Mouse (Mus musculus) B cell, adult 67 days (primary cell): Measurements from ENCODE around the gene Clasrp. TPM values are rescaled to one million over a fixed set of nuclear protein-coding genes. Genes with fewer than 3 reads are reported as not detected.

Source experiments
- total RNA-seq, 2 experiments: library from RNA; stranded (reverse); gene quantifications; 4 replicates each; pipeline ENCODE4 v1.2.4; 2023

Gene Clasrp
- 100 to 1,000 TPM; 111 to 118 TPM for total RNA-seq

DNA sequence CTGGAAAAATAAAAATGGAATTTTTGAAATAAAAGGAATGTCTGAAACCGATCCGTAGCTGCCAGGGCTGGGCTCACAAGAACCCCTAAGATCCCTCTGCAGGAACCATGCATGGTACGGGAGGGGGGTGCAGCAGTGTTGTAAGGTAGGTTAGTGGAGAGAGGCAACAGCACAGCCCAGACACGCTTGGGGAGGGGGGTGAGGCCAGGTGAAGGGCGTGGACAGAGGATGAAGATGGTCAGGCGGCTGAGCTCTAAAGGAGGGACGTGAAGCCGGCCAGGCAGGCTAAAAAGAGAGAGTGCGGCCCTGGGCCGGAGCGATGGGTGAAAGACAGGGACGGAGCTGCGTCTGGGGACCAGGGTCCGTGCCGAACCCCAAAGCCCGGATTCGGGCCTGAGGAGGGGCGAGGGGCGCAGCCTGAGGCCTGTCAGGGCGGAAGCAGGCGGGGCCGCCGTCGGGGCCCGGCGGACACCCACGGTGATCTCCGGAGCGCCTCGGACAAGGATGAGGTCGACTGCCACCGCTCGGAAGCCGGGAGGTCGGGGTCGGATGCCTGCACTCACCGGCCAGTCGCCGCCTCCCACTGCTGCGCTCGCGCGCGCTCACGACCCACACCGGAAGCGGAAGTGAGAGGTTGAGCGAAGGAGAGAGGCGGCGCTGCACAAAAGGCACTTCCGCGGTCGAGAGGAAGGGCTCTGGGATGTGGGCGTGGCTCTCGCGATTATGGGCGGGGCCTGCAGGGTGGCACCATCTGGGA, at the start of gene Clasrp:
Clasrp (minus strand) TSS at position 638 of the 757 bp plus-strand sequence.

DNA sequence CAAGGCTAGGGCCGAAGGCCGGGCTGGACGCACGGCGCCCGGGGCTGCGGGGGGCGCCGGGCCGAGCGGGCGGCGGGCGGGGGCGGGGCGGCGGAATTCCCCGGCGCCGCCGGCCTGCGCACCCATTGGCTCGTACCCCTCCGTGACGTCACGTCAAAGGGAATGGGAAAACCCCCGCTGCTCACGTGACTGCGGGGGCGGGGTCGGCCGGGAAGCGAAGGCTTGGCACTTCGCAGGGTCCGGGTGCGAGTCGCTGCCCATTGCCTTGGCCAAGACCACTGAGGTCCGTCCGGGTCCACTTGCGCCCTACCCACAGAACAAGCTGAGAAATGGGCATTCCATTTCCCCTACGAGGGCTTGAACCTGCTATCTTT, 25.1 kb upstream of the Clasrp start, which contains the start of gene Relb:
Relb (minus strand) TSS at position 78 of the 374 bp plus-strand sequence.

DNA sequence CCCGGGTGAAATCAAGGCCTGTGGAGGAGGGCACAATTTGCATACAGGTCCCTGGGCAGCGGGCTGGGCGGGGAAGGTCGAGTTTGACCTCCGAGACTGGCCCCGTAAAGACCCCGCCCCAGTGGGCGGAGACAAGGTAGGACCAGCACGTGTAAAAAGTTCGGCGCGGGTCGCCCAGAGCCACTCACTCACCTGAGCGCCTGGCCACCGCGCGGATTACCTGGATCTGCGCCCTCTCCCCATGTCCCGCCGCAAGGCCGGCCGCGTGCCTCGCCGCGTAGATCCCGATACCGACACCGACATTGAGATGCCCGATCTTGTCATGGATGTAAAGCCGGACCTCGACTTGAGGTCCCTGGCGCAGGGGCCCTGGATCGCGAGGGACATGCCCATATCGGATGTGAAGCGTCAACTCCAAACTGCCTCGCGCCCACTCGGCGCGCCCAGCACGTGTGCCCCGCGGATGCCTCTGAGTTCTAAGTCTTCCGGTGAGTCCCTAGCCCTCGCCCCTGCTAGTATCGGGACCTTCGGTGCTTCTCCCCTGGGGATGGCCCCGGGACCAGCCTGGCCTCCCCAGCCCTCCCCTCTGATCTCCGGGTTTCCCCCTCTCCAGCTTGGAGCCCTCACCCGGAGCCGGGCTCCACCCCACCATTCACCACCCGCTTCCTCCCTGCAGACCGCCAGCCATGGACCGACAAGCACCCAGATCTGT, 27.0 kb downstream of the Clasrp start, which contains the start of the genes Zfp296 and Gemin7:
Zfp296 (plus strand) TSS at position 147 of the 712 bp plus-strand sequence.
Gemin7 (minus strand) TSS at position 455 of the 712 bp plus-strand sequence.

DNA sequence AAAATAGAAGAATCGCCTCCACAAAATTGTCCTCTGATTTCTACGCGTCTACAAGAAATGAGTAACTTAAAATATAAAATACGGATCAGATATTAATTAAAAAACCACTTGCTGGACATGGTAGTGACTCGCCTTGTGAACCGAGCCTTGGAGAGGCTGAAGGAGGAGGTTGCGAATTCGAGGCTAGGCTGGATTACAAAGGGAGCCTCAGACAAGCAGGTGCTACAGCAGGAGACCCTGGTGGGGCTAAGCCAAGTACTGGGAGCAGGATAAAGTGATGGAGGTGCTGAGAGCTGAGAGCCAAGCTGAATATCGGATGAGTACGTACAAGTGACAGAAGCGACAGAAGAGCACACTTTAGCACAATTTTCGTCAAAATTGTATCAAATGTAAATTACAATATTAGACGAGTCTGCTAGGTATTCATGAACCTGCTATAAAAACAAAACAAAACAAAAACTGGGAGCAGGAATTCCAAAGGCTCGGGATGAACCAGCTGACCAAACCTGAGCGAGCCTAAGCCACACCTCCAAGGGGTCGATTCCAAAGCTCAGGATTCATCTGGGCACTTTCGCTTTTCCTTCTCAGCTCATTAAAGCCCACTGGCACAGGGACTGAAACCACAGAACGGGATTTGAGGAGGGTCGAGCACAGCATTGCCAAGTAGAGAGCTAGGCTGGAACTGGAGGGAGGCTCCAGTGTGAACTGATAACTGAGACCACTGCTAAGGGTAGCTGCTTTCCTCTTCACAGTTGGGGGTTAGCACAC, 41.5 kb downstream of the Clasrp start, which contains the start of gene Ppp1r37:
Ppp1r37 (minus strand) TSS at position 434 of the 768 bp plus-strand sequence.

Other genes with a start within 250 kb of the Clasrp start
- 10 to 100 TPM in 1 of 2 experiments, 1 to 10 TPM in 1; 6.7 to 10.7 TPM for gene Cd3eap, start 245.0 kb downstream of the Clasrp start, total RNA-seq
- 1 to 10 TPM; 1.4 to 1.9 TPM for gene Ppp1r13l, start 244.7 kb downstream of the Clasrp start, total RNA-seq
- 10 to 100 TPM; 57.0 to 80.3 TPM for gene Ercc2, start 222.5 kb downstream of the Clasrp start, total RNA-seq
- 1 to 10 TPM; 1.9 to 2.2 TPM for gene Klc3, start 200.4 kb downstream of the Clasrp start, total RNA-seq
- under 1 TPM; 0.44 TPM for gene Ckm, start 199.7 kb downstream of the Clasrp start, total RNA-seq
- 10 to 100 TPM; 29.5 to 30.7 TPM for gene Mark4, start 145.7 kb downstream of the Clasrp start, total RNA-seq
- not detected for gene Exoc3l2, start 141.2 kb downstream of the Clasrp start, total RNA-seq
- gene Bloc1s3, start 96.1 kb downstream of the Clasrp start, total RNA-seq: 1 to 10 TPM; 5.8 to 6.5 TPM
- gene Trappc6a, start 96.1 kb downstream of the Clasrp start, total RNA-seq: 10 to 100 TPM; 30.2 to 34.6 TPM
- gene Nkpd1, start 86.6 kb downstream of the Clasrp start, total RNA-seq: under 1 TPM; 0.55 to 0.62 TPM
- gene Ppp1r37, start 41.4 kb downstream of the Clasrp start, total RNA-seq: 10 to 100 TPM; 58.2 to 64.2 TPM
- gene Zfp296, start 27.2 kb downstream of the Clasrp start, total RNA-seq: 10 to 100 TPM; 14.4 to 17.4 TPM
- gene Gemin7, start 26.9 kb downstream of the Clasrp start, total RNA-seq: 10 to 100 TPM; 88.5 to 93.3 TPM
- gene Relb, start 25.0 kb upstream of the Clasrp start, total RNA-seq: 100 to 1,000 TPM in 1 of 2 experiments, 10 to 100 TPM in 1; 94.7 to 102 TPM
- 10 to 100 TPM; 80.3 to 90.7 TPM for gene Clptm1, start 60.5 kb upstream of the Clasrp start, total RNA-seq
- gene Apoc2, start 73.5 kb upstream of the Clasrp start, total RNA-seq: not detected
- not detected for gene Gm44805, start 76.9 kb upstream of the Clasrp start, total RNA-seq
- not detected for gene Apoc4, start 77.0 kb upstream of the Clasrp start, total RNA-seq
- gene Apoc1, start 88.2 kb upstream of the Clasrp start, total RNA-seq: not detected
- 10 to 100 TPM; 81.0 to 81.5 TPM for gene Apoe, start 94.7 kb upstream of the Clasrp start, total RNA-seq
- gene Tomm40, start 111.0 kb upstream of the Clasrp start, total RNA-seq: 10 to 100 TPM; 55.4 to 63.8 TPM
- not detected for gene Nectin2, start 146.0 kb upstream of the Clasrp start, total RNA-seq
- gene Bcam, start 166.5 kb upstream of the Clasrp start, total RNA-seq: not detected
- 1 to 10 TPM in 1 of 2 experiments, not detected in 1; 1.8 TPM for gene Cblc, start 192.3 kb upstream of the Clasrp start, total RNA-seq
- 10 to 100 TPM; 64.0 to 80.4 TPM for gene Bcl3, start 218.3 kb upstream of the Clasrp start, total RNA-seq
- gene Gm19345, start 247.5 kb upstream of the Clasrp start, total RNA-seq: not detected